Mouse (Mus musculus) cerebellum, postnatal 4 days (tissue): ENCODE data around the gene Usp6nl.

Source experiments
- DNase-seq, 2 experiments: peaks; one replicate each; pipeline ENCODE4 v3.0.0; 2022; ENCODE audit warnings: low spot score in 2 of 2, mixed read lengths in 1 of 2

Usp6nl gene

GRCm38 (mm10) chr2:6322376-6322901 lies at the start of gene Usp6nl:
Gene Usp6nl, plus strand, starts transcription at chr2:6322667.
- DNase-seq, result peak; percentile 59 to 80

GRCm38 (mm10) chr2:6273392-6273845 lies 49.0 kb upstream of the Usp6nl start:
- no peak for DNase-seq

- DNase-seq, result no peak
Observed at GRCm38 (mm10) chr2:6278813-6279530, 43.5 kb upstream of the Usp6nl start.

- DNase-seq, result no peak
Observed at GRCm38 (mm10) chr2:6279614-6280301, 42.7 kb upstream of the Usp6nl start.

GRCm38 (mm10) chr2:6283569-6283968 lies 38.9 kb upstream of the Usp6nl start:
- no peak for DNase-seq

DNA sequence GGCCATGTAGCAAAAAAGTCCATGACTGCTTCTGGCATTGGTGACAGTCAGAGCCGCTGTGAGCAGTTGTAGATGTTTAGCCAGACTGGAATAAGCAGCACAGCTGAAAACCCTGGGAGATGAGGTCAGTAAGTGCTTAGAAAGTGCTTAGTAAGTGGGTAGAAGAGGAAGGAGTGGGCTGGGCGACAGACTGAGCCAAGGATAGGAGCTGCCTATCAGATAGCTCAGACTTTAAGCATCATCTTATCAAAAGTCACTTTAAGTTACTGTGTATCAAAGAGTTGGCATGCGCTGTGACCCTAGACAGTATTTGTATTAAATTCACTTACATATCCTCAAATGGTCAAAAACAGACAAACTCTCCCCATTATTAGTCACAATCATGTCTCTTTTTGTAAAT lies 37.7 kb upstream of the Usp6nl start:
- DNase-seq, result no peak

DNA sequence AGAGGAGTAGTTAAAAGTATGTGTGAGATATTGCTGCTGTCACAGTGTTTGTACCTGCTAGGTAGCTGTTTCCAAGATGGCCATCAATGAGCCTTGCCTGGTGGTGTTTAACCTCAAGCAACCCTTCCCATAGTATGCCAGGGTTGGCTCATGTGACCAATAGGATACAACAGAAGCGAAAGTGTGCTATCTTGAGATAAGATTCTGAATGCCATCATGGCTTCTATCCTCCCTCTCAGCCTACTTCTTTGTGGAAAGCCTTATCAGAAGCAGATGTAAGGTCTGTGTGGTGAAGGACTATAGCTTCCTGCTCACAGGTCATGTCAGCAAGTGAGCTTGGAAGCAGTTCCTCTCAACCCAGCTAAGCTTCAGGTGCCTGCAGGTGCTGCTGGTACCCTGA lies 36.7 kb upstream of the Usp6nl start:
- no peak for DNase-seq

DNA sequence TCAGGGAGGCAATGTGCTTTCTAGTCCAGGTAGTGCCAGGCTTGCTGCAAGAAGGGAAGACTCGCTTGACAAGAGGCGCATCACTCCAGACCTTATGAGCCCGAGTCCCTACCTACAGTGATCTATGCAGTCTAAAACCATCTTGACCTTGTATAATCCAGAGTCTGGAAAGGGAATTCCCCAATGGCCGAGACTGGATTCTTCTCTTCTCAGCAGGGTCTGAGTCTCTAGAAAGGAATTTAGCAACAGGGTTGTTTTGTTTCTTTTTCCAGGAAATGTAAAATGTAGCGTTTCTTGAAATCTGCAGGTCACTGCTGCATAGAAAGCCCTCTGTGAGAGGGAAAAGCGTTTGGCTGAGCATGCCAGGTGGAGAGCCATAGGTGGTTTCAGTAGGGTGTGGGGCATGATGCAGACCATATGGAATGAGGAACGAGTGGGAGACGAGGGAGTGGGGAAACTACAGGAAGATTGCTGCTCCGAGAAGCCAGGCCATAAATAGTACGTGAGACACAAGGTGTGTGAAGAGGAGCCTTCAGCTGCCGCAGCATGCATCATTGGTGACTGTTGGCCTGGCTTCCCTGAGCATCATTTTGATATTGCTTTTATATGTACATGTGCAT lies 28.5 kb upstream of the Usp6nl start:
- no peak for DNase-seq

GRCm38 (mm10) chr2:6294993-6295628 lies 27.4 kb upstream of the Usp6nl start:
- no peak for DNase-seq

DNA sequence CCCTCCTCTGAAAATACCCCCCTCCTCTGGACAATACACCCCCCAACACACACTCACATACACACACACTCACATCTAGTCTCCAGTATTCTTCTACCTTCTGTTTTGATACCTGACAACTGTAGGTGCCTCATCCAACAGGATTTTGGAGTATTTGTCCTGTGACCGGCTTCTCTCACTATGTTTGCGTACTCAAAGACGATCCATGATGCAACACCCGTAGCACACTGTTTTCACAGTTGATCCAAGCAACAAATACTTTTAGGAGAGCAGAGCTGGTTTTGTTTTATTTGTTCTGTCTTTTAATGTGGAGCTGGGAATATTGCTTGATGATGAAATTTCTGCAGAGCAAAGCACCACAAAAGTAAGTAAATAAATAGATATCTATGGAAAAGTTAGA lies 17.7 kb upstream of the Usp6nl start:
- DNase-seq, result no peak

- no peak for DNase-seq
Observed at GRCm38 (mm10) chr2:6306861-6307260, 15.6 kb upstream of the Usp6nl start.

DNA sequence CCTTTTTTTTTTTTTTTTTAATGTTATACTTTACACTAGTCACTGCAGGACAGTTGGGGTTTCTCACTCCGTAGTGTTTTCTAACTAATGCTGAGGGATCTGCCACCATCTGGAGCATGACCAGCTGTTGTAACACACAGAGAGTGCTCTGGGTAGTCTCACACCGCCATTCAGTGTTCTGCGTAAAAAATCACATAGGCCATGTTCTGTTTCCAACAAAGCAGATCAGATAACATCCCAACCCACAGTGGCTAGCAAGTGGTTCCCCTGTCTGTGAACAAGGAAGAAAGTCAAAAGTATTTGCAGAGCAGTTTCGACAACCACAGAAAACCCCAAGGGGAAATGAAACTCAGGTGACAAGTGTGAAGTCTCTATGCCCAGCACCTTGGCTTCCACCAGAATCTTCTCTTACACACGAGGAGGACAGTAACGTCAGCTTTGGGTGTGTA lies 13.1 kb upstream of the Usp6nl start:
- no peak for DNase-seq

DNA sequence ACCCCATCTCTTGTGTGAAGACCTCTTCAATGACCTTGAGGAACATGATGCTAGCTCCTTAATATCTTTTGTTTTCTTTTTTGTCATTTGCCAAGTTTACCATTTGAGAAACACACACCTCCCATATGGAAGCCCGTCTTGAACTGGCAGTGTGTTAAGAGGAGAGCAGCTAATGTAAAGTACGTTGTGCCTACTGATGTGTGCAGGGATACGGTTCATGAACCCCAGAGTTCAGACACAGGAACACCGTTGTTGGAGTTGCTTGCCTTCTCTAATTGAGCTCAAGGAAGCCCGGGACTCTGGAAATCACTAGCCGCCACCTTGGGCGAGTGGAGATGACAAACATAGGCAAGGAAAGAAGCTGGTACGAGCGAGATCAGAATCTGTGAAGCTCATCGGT lies 9.7 kb upstream of the Usp6nl start:
- DNase-seq, result no peak

GRCm38 (mm10) chr2:6313733-6314132 lies 8.7 kb upstream of the Usp6nl start:
- DNase-seq, result no peak

DNA sequence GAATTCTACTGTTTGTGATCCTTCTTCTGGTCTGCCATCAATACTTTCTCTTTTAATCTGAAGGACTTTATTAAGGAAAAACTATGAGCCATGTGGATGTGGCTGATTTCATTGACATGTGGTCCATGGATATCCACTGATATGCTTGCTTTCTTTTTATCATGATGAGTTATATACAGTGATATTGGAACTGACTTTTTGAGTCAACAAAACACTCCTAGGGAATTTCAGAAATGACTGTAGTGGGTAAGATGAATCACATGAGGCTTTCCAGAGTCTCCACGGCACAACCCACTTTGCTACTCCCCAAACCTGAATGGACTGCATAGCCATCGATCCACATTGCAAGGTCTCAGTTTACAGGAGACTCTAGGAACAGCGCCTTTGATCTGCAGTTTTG lies 2.3 kb upstream of the Usp6nl start:
- DNase-seq, result no peak

- no peak for DNase-seq
Observed at GRCm38 (mm10) chr2:6321769-6322375, 595 bp upstream of the Usp6nl start.

DNA sequence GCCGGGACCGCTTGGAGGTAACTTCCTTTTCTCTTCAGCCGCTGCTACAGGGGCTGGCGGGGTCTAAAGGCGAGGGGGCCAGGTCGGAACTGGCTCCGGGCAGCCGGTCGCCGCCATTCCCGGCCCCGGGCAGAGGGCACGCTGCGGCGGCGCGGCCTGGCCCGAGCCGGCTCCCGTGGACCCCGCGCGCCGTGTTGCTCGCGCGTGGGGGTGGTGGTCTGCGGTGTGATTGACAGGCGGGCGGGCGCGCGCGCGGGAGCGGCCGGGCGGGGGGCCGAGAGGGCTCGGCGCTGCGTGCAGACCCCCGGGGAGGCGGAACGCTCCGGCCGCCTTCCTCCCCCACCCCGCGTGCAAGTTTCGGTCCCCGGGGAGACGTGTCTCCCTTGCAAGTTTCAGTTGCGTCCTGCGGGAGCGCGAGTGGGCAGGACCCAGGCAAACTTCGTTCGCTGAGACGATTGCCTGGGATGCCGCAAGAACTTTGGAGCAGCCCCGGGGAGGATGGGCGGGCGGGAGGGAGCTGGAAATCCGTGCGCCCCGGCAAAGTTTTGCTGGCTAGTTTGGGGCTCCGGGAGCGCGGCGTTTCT lies 563 bp downstream of the Usp6nl start:
- DNase-seq, result peak in 1 of 2 experiments; percentile 31

GRCm38 (mm10) chr2:6325646-6326045 lies 3.2 kb downstream of the Usp6nl start:
- DNase-seq, result no peak

DNA sequence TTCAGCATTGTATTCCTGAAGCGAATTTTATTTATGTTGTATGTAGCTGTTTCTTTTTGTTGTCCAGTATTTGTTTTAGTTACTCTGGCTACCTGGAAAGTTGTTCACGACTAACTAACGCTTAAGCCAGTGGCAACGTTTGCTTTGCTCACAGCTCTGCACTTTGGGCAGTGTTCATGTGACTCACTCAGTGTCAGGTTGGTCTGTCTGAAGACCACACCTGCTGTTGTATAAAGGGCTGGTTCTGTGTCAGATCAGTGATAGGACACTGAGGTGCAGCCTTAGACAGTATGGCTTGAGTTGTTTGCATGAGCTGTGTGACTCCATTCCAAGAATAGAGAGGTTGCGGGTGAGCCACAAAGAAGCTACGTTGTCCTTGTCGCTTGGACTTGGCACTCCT lies 6.5 kb downstream of the Usp6nl start:
- DNase-seq, result no peak

GRCm38 (mm10) chr2:6330756-6331155 lies 8.3 kb downstream of the Usp6nl start:
- DNase-seq, result no peak
